Mouse (Mus musculus): Measurements from ENCODE around the gene Hdgfl3. TPM values are rescaled to one million over a fixed set of nuclear protein-coding genes. Genes with fewer than 3 reads are reported as not detected.

Gene Hdgfl3
- total RNA-seq, 1 experiment: 3.7 TPM

- H3K9ac ChIP-seq (ENCODE audit: insufficient read depth, low read depth, low read length, poor library complexity, severe bottlenecking): no peak overlapping the region
- H3K4me3 ChIP-seq (ENCODE audit: insufficient read depth in 1 of 2, low read depth in 1 of 2, low read length in 2 of 2, poor library complexity in 1 of 2, severe bottlenecking in 1 of 2): no peak overlapping the region
- TF ChIP-seq ZNF384 (IDR thresholded peaks at IDR 0.05; ENCODE audit: low read depth, low read length) (no peak), HCFC1 (IDR thresholded peaks at IDR 0.05; ENCODE audit: borderline replicate concordance, insufficient read depth, low read length) (no peak), MAFK (IDR thresholded peaks at IDR 0.05; ENCODE audit: insufficient read depth, low read depth, low read length) (no peak), CHD2 (IDR thresholded peaks at IDR 0.05; ENCODE audit: low read depth, low read length) (no peak), ZC3H11A (IDR thresholded peaks at IDR 0.05; ENCODE audit: borderline replicate concordance, low read depth, low read length) (no peak)
- H3K36me3 ChIP-seq (ENCODE audit: control insufficient read depth, insufficient read depth, low read length, poor library complexity, severe bottlenecking): no peaks in the 10 kb centered on the region
- peaks cover 0 to 2% of the 10 kb centered on the region in 2 experiments; a peak in 1 of 4 replicates for H3K4me1 ChIP-seq (ENCODE audit: control insufficient read depth in 2 of 2, insufficient read depth in 2 of 2, low read length in 2 of 2, poor library complexity in 1 of 2)
- no peak overlapping the region for H3K27ac ChIP-seq (ENCODE audit: insufficient read depth, low read depth, low read length, poor library complexity, severe bottlenecking)
- in situ Hi-C loops (cut with MboI; ENCODE audit: low sequenced_read_pairs in 2 of 2, unreplicated experiment in 2 of 2): no loop called here
- H3K9me3 ChIP-seq (ENCODE audit: control insufficient read depth, insufficient read depth, low read depth, low read length): no peaks in the 10 kb centered on the region
- no peak for DNase-seq (ENCODE audit: low read depth, low spot score)
Measured at GRCm38 (mm10) chr7:81834847-81835246, 99.4 kb downstream of the Hdgfl3 start.

Other genes starting within 250 kb of the Hdgfl3 start
- 4.4 and 6.5 TPM in 2 replicates for gene Homer2, start 226.9 kb downstream of the Hdgfl3 start, total RNA-seq (2012; rRNA removed)
- gene Ramac, start 171.5 kb downstream of the Hdgfl3 start, total RNA-seq (2012; rRNA removed): 15.4 and 23.3 TPM in 2 replicates
- gene 3110040N11Rik, start 145.0 kb downstream of the Hdgfl3 start, total RNA-seq (2012; rRNA removed): 27.1 and 36.1 TPM in 2 replicates
- 26.5 and 28.2 TPM in 2 replicates for gene Btbd1, start 105.0 kb downstream of the Hdgfl3 start, total RNA-seq (2012; rRNA removed)
- gene Gm10160, start 78.7 kb downstream of the Hdgfl3 start, total RNA-seq (2012; rRNA removed): not detected in 2 replicates
- gene Tm6sf1, start 75.5 kb downstream of the Hdgfl3 start, total RNA-seq (2012; rRNA removed): 2.2 and 2.3 TPM in 2 replicates
- gene Bnc1, start 57.8 kb upstream of the Hdgfl3 start, total RNA-seq (2012; rRNA removed): 0.16 and 0.27 TPM in 2 replicates
- gene Sh3gl3, start 239.4 kb upstream of the Hdgfl3 start, total RNA-seq (2012; rRNA removed): 8.0 and 11.6 TPM in 2 replicates